Mouse (Mus musculus): Measurements from ENCODE around the gene Kbtbd8.

Kbtbd8 gene

DNA sequence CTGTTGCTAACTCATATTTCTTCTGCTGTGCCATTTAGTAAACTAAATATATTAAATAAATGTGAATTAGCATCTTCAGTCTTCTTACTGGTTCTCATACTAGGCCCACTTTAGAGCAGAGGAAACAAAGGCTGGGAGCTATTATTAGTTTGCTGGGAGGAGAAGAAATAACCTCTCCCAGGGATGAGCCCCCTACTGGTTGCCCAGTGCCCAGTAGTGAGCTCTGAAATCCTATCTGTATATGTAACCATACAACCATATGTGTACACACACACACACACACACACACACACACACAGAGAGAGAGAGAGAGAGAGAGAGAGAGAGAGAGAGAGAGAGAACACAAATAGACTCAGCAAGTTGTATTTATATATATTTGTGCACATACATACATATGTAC is 8.6 kb upstream of the Kbtbd8 start:
- peaks cover 4% of the 10 kb centered on the region; the same call in 1 of the 2 replicates for H3K9me3 ChIP-seq (ENCODE audit: low read length)
- no peaks in the 10 kb centered on the region for H3K36me3 ChIP-seq (ENCODE audit: insufficient read depth, low read length)
- H3K4me1 ChIP-seq (replicated peaks; ENCODE audit: low read depth, low read length): peaks cover 20% of the 10 kb centered on the region
- no peak for TF ChIP-seq NANOG (IDR thresholded peaks at IDR 0.05; ENCODE audit: borderline replicate concordance, low read length)
- no peak; the same call in 1 of the 2 replicates for TF ChIP-seq CTCF (conservative IDR thresholded peaks at IDR 0.05; ENCODE audit: low read length)
- TF ChIP-seq POU5F1 (IDR thresholded peaks at IDR 0.05; ENCODE audit: borderline replicate concordance, low read length): no peak
- no peaks in the 10 kb centered on the region; the same call in 1 of the 2 replicates for H3K27me3 ChIP-seq (ENCODE audit: insufficient read depth, low read length)
- H3K4me3 ChIP-seq (replicated peaks; ENCODE audit: low read length): no peak overlapping the region

DNA sequence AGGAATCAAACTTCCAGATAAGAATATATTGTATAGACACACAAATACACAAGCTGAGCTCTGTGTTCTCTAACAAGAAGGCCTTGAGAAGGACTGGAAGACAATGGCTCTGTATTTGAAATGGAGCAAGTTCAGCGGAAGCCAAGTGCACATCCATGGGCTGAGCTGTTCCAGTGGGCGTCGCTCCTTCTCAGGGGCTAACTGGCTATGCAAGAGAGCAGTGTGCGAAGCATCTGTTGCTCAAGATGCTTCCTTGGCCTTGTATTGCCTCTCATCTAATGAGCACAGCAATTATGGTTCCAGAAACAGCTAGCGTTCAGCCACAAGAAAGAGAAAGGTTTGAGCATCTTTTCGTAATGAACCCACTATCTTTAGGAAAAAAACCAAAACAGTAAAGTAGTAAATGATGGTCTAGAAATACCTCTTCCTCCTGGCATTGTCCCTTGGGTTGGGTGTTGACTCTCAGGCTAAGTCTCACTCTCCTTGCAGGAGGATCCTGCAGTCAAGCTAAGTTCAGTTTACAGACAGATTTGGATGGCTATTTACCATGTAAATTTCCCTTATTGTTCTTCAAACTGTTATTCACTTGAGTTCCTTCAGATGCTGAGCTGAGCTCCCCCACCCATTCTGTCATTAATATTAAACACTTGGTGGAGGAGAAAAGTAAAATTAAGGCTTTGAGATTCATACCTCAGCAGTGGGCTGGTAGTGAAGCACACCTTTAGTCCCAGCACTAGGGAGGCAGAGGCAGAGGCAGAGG is 7.2 kb upstream of the Kbtbd8 start:
- peaks cover 8% of the 10 kb centered on the region for H3K4me1 ChIP-seq (replicated peaks; ENCODE audit: low read depth, low read length)
- H3K36me3 ChIP-seq (ENCODE audit: insufficient read depth, low read length): no peaks in the 10 kb centered on the region
- no peaks in the 10 kb centered on the region; the same call in 1 of the 2 replicates for H3K27me3 ChIP-seq (ENCODE audit: insufficient read depth, low read length)
- H3K9me3 ChIP-seq (ENCODE audit: low read length): peaks cover 4% of the 10 kb centered on the region; the same call in 1 of the 2 replicates
- H3K4me3 ChIP-seq (replicated peaks; ENCODE audit: low read length): no peak overlapping the region
- no peak for TF ChIP-seq NANOG (IDR thresholded peaks at IDR 0.05; ENCODE audit: borderline replicate concordance, low read length)
- no peak for TF ChIP-seq CTCF (conservative IDR thresholded peaks at IDR 0.05; ENCODE audit: low read length)
- TF ChIP-seq POU5F1 (IDR thresholded peaks at IDR 0.05; ENCODE audit: borderline replicate concordance, low read length): no peak

DNA sequence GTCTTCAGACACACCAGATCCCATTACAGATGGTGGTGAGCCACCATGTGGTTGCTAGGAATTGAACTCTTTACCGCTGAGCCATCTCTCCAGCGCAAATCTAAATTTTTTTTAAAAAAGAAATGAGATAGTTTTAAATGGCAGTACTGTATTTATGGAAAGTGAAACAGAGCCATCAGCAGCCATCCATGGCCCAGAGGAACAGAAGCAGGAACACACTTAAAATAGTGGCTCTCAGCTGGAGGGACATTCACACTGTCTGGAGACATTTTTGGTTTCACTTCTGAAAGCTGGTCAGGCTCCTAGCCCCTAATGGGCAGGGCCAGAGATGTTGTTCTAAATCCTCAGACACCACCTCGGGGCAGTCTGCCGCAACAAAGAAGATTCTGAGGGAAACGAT is 5.0 kb upstream of the Kbtbd8 start:
- no peaks in the 10 kb centered on the region for H3K36me3 ChIP-seq (ENCODE audit: insufficient read depth, low read length)

DNA sequence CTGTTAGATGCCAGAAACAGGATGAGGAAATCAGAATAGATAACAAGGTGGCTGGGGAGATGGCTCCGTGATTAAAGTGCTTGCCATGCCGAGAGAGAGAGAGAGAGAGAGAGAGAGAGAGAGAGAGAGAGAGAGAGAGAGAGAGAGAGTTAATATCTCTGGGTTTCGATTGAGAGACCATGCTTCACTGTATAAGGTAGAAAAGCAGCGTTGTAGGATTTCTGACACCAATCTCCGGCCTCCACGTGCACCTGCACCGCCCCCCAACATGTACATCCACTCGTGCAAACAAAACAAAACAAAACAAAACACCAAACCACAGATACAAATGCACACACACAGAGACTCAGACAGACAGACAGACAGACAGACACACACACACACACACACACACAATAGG is 527 bp upstream of the Kbtbd8 start:
- Histone ChIP-seq H3K27me3 (ENCODE audit: insufficient read depth, low read length) (no peaks in the 10 kb centered on the region), H3K9me3 (ENCODE audit: low read length) (no peaks in the 10 kb centered on the region), H3K4me3 (replicated peaks; ENCODE audit: low read length) (no peak overlapping the region), H3K4me1 (replicated peaks; ENCODE audit: low read depth, low read length) (peaks cover 13% of the 10 kb centered on the region), H3K36me3 (ENCODE audit: insufficient read depth, low read length) (peaks cover 9% of the 10 kb centered on the region)
- TF ChIP-seq NANOG (IDR thresholded peaks at IDR 0.05; ENCODE audit: borderline replicate concordance, low read length) (no peak), POU5F1 (IDR thresholded peaks at IDR 0.05; ENCODE audit: borderline replicate concordance, low read length) (no peak), CTCF (conservative IDR thresholded peaks at IDR 0.05; ENCODE audit: low read length) (no peak)

More for the DNA sequence above, 5.0 kb upstream of the Kbtbd8 start:
- no peak overlapping the region for H3K4me3 ChIP-seq (replicated peaks; ENCODE audit: low read length)
- peaks cover 4% of the 10 kb centered on the region; the same call in 1 of the 2 replicates for H3K9me3 ChIP-seq (ENCODE audit: low read length)
- H3K4me1 ChIP-seq (replicated peaks; ENCODE audit: low read depth, low read length): peaks cover 12% of the 10 kb centered on the region
- TF ChIP-seq POU5F1 (IDR thresholded peaks at IDR 0.05; ENCODE audit: borderline replicate concordance, low read length) (no peak), NANOG (IDR thresholded peaks at IDR 0.05; ENCODE audit: borderline replicate concordance, low read length) (no peak), CTCF (conservative IDR thresholded peaks at IDR 0.05; ENCODE audit: low read length) (no peak)
- no peaks in the 10 kb centered on the region for H3K27me3 ChIP-seq (ENCODE audit: insufficient read depth, low read length)

DNA sequence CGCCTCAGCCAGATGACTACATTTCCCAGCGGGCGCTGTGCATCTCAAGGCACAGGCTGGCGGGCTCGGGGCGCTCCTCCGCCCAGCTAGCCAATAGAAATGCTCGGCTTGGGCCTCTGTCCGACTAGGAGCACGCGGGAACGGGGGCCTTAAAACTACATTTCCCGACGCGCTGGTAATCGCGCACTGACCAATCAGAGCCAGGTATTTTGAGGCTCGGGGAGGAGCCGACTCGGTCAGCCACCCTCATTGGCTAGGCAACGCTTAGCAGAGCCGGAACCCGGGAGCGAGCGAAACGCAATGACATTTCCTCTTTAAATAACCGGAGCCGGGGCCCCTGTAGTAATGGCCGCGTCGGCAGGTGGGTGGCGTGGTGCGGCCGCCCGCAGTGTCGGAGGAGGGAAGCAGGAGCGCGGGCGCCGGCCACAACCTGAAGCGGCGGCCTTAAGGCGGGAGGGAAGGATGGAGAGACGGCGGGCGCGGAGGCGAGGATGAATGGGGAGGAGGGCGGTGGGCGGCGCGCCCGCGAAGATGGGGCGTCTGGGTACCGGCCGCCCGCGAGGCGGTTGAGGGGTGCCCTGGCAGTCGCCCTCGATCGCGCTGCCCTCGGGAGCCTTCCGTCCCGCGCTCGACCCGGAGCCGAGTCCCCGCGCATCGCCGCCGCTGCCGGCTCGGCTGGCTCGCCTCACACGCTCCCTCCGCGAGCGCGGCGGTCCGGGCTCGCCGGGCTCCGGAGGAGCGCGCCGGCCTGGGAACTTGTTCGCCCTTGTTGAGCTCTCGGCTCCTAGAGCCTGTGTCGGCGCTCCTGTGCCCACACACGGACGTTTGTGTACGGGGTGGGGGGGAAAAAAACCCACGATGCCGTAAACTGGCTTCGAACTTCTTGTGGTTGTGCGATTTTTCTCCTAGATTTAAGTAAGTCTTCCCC is 838 bp downstream of the Kbtbd8 start:
- Histone ChIP-seq H3K4me3 (replicated peaks; ENCODE audit: low read length) (peak overlapping the region; percentile 95), H3K9me3 (ENCODE audit: low read length) (no peaks in the 10 kb centered on the region), H3K4me1 (replicated peaks; ENCODE audit: low read depth, low read length) (peaks cover 16% of the 10 kb centered on the region), H3K36me3 (ENCODE audit: insufficient read depth, low read length) (peaks cover 23% of the 10 kb centered on the region), H3K27me3 (ENCODE audit: insufficient read depth, low read length) (no peaks in the 10 kb centered on the region)
- TF ChIP-seq CTCF (conservative IDR thresholded peaks at IDR 0.05; ENCODE audit: low read length) (no peak), POU5F1 (IDR thresholded peaks at IDR 0.05; ENCODE audit: borderline replicate concordance, low read length) (no peak), NANOG (IDR thresholded peaks at IDR 0.05; ENCODE audit: borderline replicate concordance, low read length) (no peak)

DNA sequence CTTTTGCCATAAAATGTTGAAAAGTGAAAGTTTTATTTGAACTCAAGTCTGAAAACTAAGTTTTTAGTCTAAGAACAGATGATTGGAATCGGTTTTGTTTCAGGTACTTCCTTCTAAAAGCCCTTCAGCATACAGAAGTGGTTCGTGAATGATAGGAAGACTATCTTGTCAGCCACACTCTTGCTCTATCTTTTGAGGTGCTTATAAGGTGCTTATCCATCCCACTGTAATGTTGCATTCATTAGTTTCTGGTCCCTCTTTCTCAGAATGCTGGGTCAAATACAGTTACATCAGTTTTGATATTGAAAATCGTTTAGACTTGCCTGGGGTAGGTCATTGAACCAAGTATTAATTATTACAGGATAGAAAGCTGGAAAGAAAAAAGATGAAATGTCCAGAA is 2.3 kb downstream of the Kbtbd8 start:
- Histone ChIP-seq H3K27me3 (ENCODE audit: insufficient read depth, low read length) (no peaks in the 10 kb centered on the region), H3K4me1 (replicated peaks; ENCODE audit: low read depth, low read length) (peaks cover 21% of the 10 kb centered on the region), H3K4me3 (replicated peaks; ENCODE audit: low read length) (no peak overlapping the region), H3K36me3 (ENCODE audit: insufficient read depth, low read length) (peaks cover 37% of the 10 kb centered on the region), H3K9me3 (ENCODE audit: low read length) (no peaks in the 10 kb centered on the region)
- TF ChIP-seq NANOG (IDR thresholded peaks at IDR 0.05; ENCODE audit: borderline replicate concordance, low read length) (no peak), CTCF (conservative IDR thresholded peaks at IDR 0.05; ENCODE audit: low read length) (no peak), POU5F1 (IDR thresholded peaks at IDR 0.05; ENCODE audit: borderline replicate concordance, low read length) (no peak)

- Histone ChIP-seq H3K4me1 (replicated peaks; ENCODE audit: low read depth, low read length) (no peaks in the 10 kb centered on the region), H3K9me3 (ENCODE audit: low read length) (peaks cover 7% of the 10 kb centered on the region; the same call in 1 of the 2 replicates), H3K36me3 (ENCODE audit: insufficient read depth, low read length) (no peaks in the 10 kb centered on the region), H3K4me3 (replicated peaks; ENCODE audit: low read length) (no peak overlapping the region), H3K27me3 (ENCODE audit: insufficient read depth, low read length) (no peaks in the 10 kb centered on the region)
- TF ChIP-seq NANOG (IDR thresholded peaks at IDR 0.05; ENCODE audit: borderline replicate concordance, low read length) (no peak), POU5F1 (IDR thresholded peaks at IDR 0.05; ENCODE audit: borderline replicate concordance, low read length) (no peak), CTCF (conservative IDR thresholded peaks at IDR 0.05; ENCODE audit: low read length) (no peak)
Measured at GRCm38 (mm10) chr6:95149931-95150534, 33.0 kb downstream of the Kbtbd8 start.

GRCm38 (mm10) chr6:95150885-95151284 is 33.8 kb downstream of the Kbtbd8 start:
- no peaks in the 10 kb centered on the region for H3K36me3 ChIP-seq (ENCODE audit: insufficient read depth, low read length)
- peaks cover 3% of the 10 kb centered on the region; the same call in 1 of the 2 replicates for H3K9me3 ChIP-seq (ENCODE audit: low read length)
- H3K27me3 ChIP-seq (ENCODE audit: insufficient read depth, low read length): no peaks in the 10 kb centered on the region
- no peak for TF ChIP-seq NANOG (IDR thresholded peaks at IDR 0.05; ENCODE audit: borderline replicate concordance, low read length)
- TF ChIP-seq POU5F1 (IDR thresholded peaks at IDR 0.05; ENCODE audit: borderline replicate concordance, low read length): no peak
- no peak for TF ChIP-seq CTCF (conservative IDR thresholded peaks at IDR 0.05; ENCODE audit: low read length)
- H3K4me3 ChIP-seq (replicated peaks; ENCODE audit: low read length): no peak overlapping the region
- H3K4me1 ChIP-seq (replicated peaks; ENCODE audit: low read depth, low read length): no peaks in the 10 kb centered on the region

Measured in E14TG2a.4 (cell line).